Mouse (Mus musculus): ENCODE measurements at regions not wholly inside any gene's neighbourhood (a gene's known extent, or its start where the extent isn't known, plus 50 kb on each side); places are given as distances from the start of the nearest gene placed in this dataset.

DNA sequence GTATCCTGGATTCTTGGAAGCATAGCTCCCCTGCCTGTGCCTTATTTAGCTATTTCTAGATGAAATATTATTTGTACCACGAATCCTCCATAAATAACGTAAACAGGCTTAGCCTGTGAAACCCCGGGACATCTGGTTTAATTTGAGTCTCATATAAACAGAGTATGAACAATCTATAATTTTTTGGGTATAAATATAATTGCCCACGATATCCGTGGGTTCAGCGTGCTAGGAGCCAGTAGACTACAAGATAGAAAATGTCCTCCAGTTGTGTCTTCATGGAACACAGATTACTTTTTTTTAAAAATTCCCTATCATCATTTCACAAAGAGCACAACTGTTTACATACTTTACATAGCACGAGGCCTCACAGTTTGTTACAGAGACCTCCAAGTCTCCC is 56.4 kb upstream of the Medag start:
- TF ChIP-seq CTCF (IDR thresholded peaks at IDR 0.05; ENCODE audit: control insufficient read depth, insufficient read depth, insufficient replicate concordance, low read depth, low read length) (no peak), POLR2A (IDR thresholded peaks at IDR 0.05; ENCODE audit: control insufficient read depth, low read depth, low read length) (no peak)
